Mouse (Mus musculus) adrenal gland, adult (tissue): ENCODE data around the gene Gnptg.

Experiments used
- DNase-seq, 2 experiments: peaks; one replicate each; pipeline ENCODE4 v3.0.0; 2022 to 2023; ENCODE audit warnings: low spot score in 1 of 2; ENCODE audit not compliant: inconsistent age in 2 of 2

Gene Gnptg

GRCm38 (mm10) chr17:25189091-25189490 is 50.8 kb downstream of the Gnptg start:
- no peak for DNase-seq

- DNase-seq = peak; percentile 86 to 94
Measured at GRCm38 (mm10) chr17:25188150-25189031, 51.5 kb downstream of the Gnptg start, which contains the start of gene Unkl. Gene Unkl (plus strand): TSS chr17:25188397.

- DNase-seq = no peak
Measured at GRCm38 (mm10) chr17:25187784-25188149, 52.2 kb downstream of the Gnptg start.

- DNase-seq = no peak
Measured at GRCm38 (mm10) chr17:25184961-25185360, 55.0 kb downstream of the Gnptg start.

GRCm38 (mm10) chr17:25184129-25184691 is 55.7 kb downstream of the Gnptg start, which contains the start of gene BC003965:
Gene BC003965 (plus strand): TSS chr17:25184554.
- DNase-seq = peak; percentile 97 to 99
